Mouse (Mus musculus) limb, embryonic 14.5 days (tissue): ENCODE measurements around the gene Gprin2. TPM values are rescaled to one million over a fixed set of nuclear protein-coding genes. Genes with fewer than 3 reads are reported as not detected.

Source experiments
- ATAC-seq: fragments of 200-750 bp; cut with Nextera tagmentation; 2 replicates; pipeline ENCODE4 v1.8.0; 2017; ENCODE audit warnings: low read depth, moderate number of reproducible peaks, moderate TSS enrichment; ENCODE audit not compliant: low FRiP score
- DNase-seq: peaks from one replicate; pipeline ENCODE4 v3.0.0-alpha.2; 2015; ENCODE audit warnings: low spot score
- H3K27ac ChIP-seq: fragments of 300-500 bp; sonication (generic); replicated peaks from 2 replicates; pipeline ENCODE4 v1.5.1; 2014; ENCODE audit warnings: low read depth, mild to moderate bottlenecking, low read length, moderate library complexity, mixed read lengths
- H3K27me3 ChIP-seq: fragments of 300-500 bp; sonication (generic); 2 replicates; pipeline ENCODE4 v1.6.1; 2014; ENCODE audit warnings: low read length, mixed read lengths; ENCODE audit not compliant: control insufficient read depth, insufficient read depth
- H3K36me3 ChIP-seq: fragments of 300-500 bp; sonication (generic); 2 replicates; pipeline ENCODE4 v1.6.1; 2014; ENCODE audit warnings: mild to moderate bottlenecking, low read length, moderate library complexity, mixed read lengths; ENCODE audit not compliant: control insufficient read depth, insufficient read depth
- H3K4me1 ChIP-seq: fragments of 300-500 bp; sonication (generic); 2 replicates; pipeline ENCODE4 v1.6.1; 2014; ENCODE audit warnings: antibody characterized with exemption, low read length, mixed read lengths; ENCODE audit not compliant: control insufficient read depth, insufficient read depth
- H3K4me2 ChIP-seq: fragments of 300-500 bp; sonication (generic); replicated peaks from 2 replicates; pipeline ENCODE4 v1.6.1; 2014; ENCODE audit warnings: low read depth, mild to moderate bottlenecking, low read length, moderate library complexity; ENCODE audit not compliant: severe bottlenecking
- H3K4me3 ChIP-seq: fragments of 300-500 bp; sonication (generic); replicated peaks from 2 replicates; pipeline ENCODE4 v1.5.1; 2014; ENCODE audit warnings: low read length
- H3K9ac ChIP-seq: fragments of 300-500 bp; sonication (generic); 2 replicates; pipeline ENCODE4 v1.6.1; 2014; ENCODE audit warnings: mild to moderate bottlenecking, low read depth, low read length, moderate library complexity; ENCODE audit not compliant: severe bottlenecking
- H3K9me3 ChIP-seq: fragments of 300-500 bp; sonication (generic); 2 replicates; pipeline ENCODE4 v1.6.1; 2016; ENCODE audit warnings: low read length; ENCODE audit not compliant: control insufficient read depth
- POLR2A ChIP-seq: fragments of 200-500 bp; IDR thresholded peaks from 2 replicates; pipeline ENCODE4 v1.8.0; 2012; ENCODE audit warnings: inconsistent platforms, mild to moderate bottlenecking, moderate library complexity, borderline replicate concordance; ENCODE audit not compliant: insufficient read depth, insufficient read length; ENCODE audit errors: extremely low read depth
- WGBS: fragments of 180-500 bp; shearing (Covaris S2); extraction: QIAGEN DNeasy Blood & Tissue Kit; methylation state at CpG from one replicate; pipeline ENCODE4 v1.1.7; 2014; 5-methylcytosine and 5-hydroxymethylcytosine counted together
- polyA plus RNA-seq, 2 experiments: library from polyadenylated mRNA; depleted of rRNA in 1 of 2; stranded (reverse) in 1 of 2; unstranded in 1 of 2; fragments of >200 nt; fragmentation: Nextera tagmentation in 1 of 2; extraction: Ambion mirVana in 1 of 2; gene quantifications; 2 replicates each; pipeline versions ENCODE4 v1.2.1 to v1.2.3; 2012 to 2014

The Gprin2 gene
- polyA plus RNA-seq, 2 experiments, result 0.81 to 1.2 TPM

GRCm38 (mm10) chr14:34232866-34233680 lies 31.6 kb upstream of the Gprin2 start:
- Histone ChIP-seq H3K4me1 (peaks cover 4% of the 10 kb centered on the region; the same call in 1 of the 2 replicates), H3K27me3 (no peaks in the 10 kb centered on the region), H3K9me3 (no peaks in the 10 kb centered on the region; the same call in 1 of the 2 replicates), H3K36me3 (no peaks in the 10 kb centered on the region), H3K9ac (no peak overlapping the region), H3K4me3 (no peak overlapping the region), H3K27ac (no peak overlapping the region), H3K4me2 (no peak overlapping the region)
- DNase-seq, result no peak
- 84% methylated on average over 9 of the region's 9 CpGs for WGBS
- no peak for ATAC-seq
- TF ChIP-seq POLR2A, result no peak

- Histone ChIP-seq H3K4me2 (no peak overlapping the region), H3K9ac (no peak overlapping the region), H3K27me3 (no peaks in the 10 kb centered on the region), H3K27ac (no peak overlapping the region), H3K4me3 (no peak overlapping the region), H3K36me3 (no peaks in the 10 kb centered on the region), H3K9me3 (no peaks in the 10 kb centered on the region; the same call in 1 of the 2 replicates), H3K4me1 (peaks cover 4% of the 10 kb centered on the region; the same call in 1 of the 2 replicates)
- no peak for TF ChIP-seq POLR2A
- 51% methylated on average over 7 of the region's 7 CpGs for WGBS
- ATAC-seq (no peak), DNase-seq (no peak)
These were observed 30.9 kb upstream of the Gprin2 start for GRCm38 (mm10) chr14:34232340-34232739.

GRCm38 (mm10) chr14:34228830-34229506 lies 27.5 kb upstream of the Gprin2 start:
- no peaks in the 10 kb centered on the region for H3K27me3 ChIP-seq
- DNase-seq (no peak), ATAC-seq (no peak)
- H3K4me3 ChIP-seq, result no peak overlapping the region
- H3K9ac ChIP-seq, result no peak overlapping the region
- 92% methylated on average over 10 of the region's 10 CpGs for WGBS
- H3K36me3 ChIP-seq, result no peaks in the 10 kb centered on the region
- H3K4me2 ChIP-seq, result no peak overlapping the region
- TF ChIP-seq POLR2A, result no peak
- no peak overlapping the region for H3K27ac ChIP-seq
- no peaks in the 10 kb centered on the region for H3K4me1 ChIP-seq
- H3K9me3 ChIP-seq, result no peaks in the 10 kb centered on the region; the same call in 1 of the 2 replicates

- Histone ChIP-seq H3K4me3 (no peak overlapping the region), H3K36me3 (no peaks in the 10 kb centered on the region), H3K27ac (no peak overlapping the region), H3K9ac (no peak overlapping the region), H3K4me2 (no peak overlapping the region), H3K9me3 (no peaks in the 10 kb centered on the region; the same call in 1 of the 2 replicates), H3K4me1 (no peaks in the 10 kb centered on the region), H3K27me3 (no peaks in the 10 kb centered on the region)
- ATAC-seq (no peak), DNase-seq (no peak)
- WGBS, result 91% methylated on average over 12 of the region's 12 CpGs
- no peak for TF ChIP-seq POLR2A
These were observed 26.5 kb upstream of the Gprin2 start for GRCm38 (mm10) chr14:34227981-34228380.

GRCm38 (mm10) chr14:34226566-34226965 lies 25.1 kb upstream of the Gprin2 start:
- H3K4me3 ChIP-seq, result no peak overlapping the region
- H3K9me3 ChIP-seq, result no peaks in the 10 kb centered on the region; the same call in 1 of the 2 replicates
- DNase-seq, result no peak
- ATAC-seq, result no peak
- no peaks in the 10 kb centered on the region for H3K4me1 ChIP-seq
- WGBS, result 57% methylated on average over 4 of the region's 4 CpGs
- H3K36me3 ChIP-seq, result no peaks in the 10 kb centered on the region
- TF ChIP-seq POLR2A, result no peak
- no peak overlapping the region for H3K9ac ChIP-seq
- H3K4me2 ChIP-seq, result no peak overlapping the region
- no peak overlapping the region for H3K27ac ChIP-seq
- H3K27me3 ChIP-seq, result no peaks in the 10 kb centered on the region
